Mouse (Mus musculus): Measurements from ENCODE around the gene Ckmt2. TPM values are rescaled to one million over a fixed set of nuclear protein-coding genes. Genes with fewer than 3 reads are reported as not detected.

The Ckmt2 gene
- polyA plus RNA-seq (2012; fragmentation: generic; extraction: Trizol): not detected

DNA sequence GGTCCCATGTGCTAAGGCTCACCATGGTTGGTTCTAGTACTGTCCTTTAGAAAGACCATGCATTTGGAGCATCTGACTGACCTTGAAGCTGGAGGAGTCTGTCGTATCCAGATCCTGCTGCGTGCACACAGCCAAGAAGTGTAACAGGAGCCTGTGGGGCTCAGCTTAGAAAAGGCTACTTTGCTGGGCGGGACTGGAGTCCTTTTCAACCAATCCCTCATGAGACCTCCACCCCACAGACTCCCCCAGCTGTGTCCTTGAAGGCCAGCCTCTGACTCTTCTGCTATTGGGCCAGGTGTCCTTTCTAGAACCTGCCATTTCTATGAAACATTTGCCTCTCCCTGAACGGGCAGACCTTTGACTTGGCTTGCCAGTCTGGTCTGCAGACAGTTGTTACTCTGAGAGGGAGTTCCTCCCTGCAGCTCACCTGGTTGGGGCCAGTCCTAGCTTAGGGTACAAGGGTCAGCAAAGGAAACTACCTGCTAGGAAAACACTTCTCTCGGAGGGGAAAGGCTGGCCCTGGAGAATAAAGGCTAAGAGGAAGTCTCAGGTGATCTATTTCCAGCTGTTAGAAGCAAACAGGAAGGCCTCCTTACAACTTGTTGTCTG is at the start of gene Ckmt2:
Gene Ckmt2 (minus strand): TSS at position 145 of the 609 bp plus-strand sequence.

DNA sequence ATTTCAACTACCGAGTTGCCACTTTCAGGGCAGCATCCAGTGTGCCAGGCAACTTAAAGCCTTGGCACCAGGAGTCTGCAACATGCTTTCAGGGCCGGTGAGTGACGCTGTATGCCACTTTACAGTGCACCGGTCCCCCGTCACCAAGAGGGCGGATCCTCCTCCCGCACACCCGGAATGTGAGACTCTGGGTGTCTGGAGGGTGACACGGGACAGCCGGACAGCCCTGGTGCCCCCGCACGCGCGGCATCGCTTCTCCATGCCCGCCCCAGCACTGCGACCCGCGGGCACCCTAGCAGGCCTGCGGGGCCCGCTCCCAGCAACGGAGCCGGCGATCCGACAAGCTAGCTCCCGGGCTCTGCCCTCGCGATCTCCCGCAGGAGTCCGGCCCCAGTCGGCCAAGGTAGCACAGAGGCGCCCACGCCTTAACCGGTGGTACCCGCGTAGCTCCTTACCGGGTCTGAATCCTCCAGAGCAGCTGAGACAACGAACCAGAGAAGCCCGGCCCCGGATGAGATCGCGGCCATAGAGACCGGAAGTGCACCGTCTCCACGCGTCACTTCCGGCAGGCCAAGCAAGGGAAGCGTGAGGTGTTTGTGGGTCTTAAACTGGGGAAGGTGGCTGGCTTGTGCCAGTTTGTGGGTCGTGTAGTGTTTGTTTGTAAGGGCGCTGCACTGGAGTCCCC is 69.4 kb downstream of the Ckmt2 start, which contains the start of gene Zcchc9:
Gene Zcchc9 (minus strand): TSS at position 551 of the 685 bp plus-strand sequence.

Other genes with a start within 250 kb of the Ckmt2 start
- under 1 TPM in 1 of 2 experiments, not detected in 1; 0.08 TPM for gene Acot12, start 135.4 kb downstream of the Ckmt2 start, polyA plus RNA-seq (2012; fragmentation: generic; extraction: Trizol)
- gene Zcchc9, start 69.2 kb downstream of the Ckmt2 start, polyA plus RNA-seq (2012; fragmentation: generic; extraction: Trizol): 10 to 100 TPM in 1 of 2 experiments, 1 to 10 TPM in 1; 2.3 to 14.9 TPM